Mouse (Mus musculus): ENCODE measurements around the gene Atp5j2. TPM values are rescaled to one million over a fixed set of nuclear protein-coding genes. Genes with fewer than 3 reads are reported as not detected.
"Not testable (repeated sequence)": the region's sequence is repeated elsewhere in the genome, so short reads cannot be mapped to it uniquely, and the experiment has no call there.

The Atp5j2 gene
- polyA plus RNA-seq (2015; fragmentation: Nextera tagmentation; extraction: Ambion mirVana) = 597 and 600 TPM in 2 replicates

GRCm38 (mm10) chr5:145191962-145192361, at the start of gene Atp5j2:
Gene Atp5j2 (minus strand): TSS chr5:145192062.
- Histone ChIP-seq H3K36me3 (ENCODE audit: control insufficient read depth, insufficient read depth, low read length) (peaks cover 16% of the 10 kb centered on the region), H3K27me3 (ENCODE audit: control insufficient read depth, insufficient read depth, low read depth, low read length) (no peaks in the 10 kb centered on the region), H3K4me3 (ENCODE audit: low read depth, low read length) (peak within 1 kb of the TSS; percentile 79), H3K4me2 (ENCODE audit: low read length) (peak within 1 kb of the TSS; percentile 79), H3K27ac (ENCODE audit: low read length) (peak within 1 kb of the TSS; percentile 83), H3K4me1 (ENCODE audit: control insufficient read depth, insufficient read depth, low read length) (peaks cover 15% of the 10 kb centered on the region), H3K9me3 (replicated peaks; ENCODE audit: control insufficient read depth, low read length, poor library complexity, severe bottlenecking) (no peaks in the 10 kb centered on the region), H3K9ac (ENCODE audit: low read depth, low read length) (peak within 1 kb of the TSS; percentile 93)
- ATAC-seq = no peak
- WGBS = 78% methylated on average over 2 of the region's 2 CpGs

GRCm38 (mm10) chr5:145234636-145235035, 42.8 kb upstream of the Atp5j2 start:
- no peak for ATAC-seq
- Histone ChIP-seq H3K9ac (ENCODE audit: low read depth, low read length) (no peak overlapping the region), H3K27me3 (ENCODE audit: control insufficient read depth, insufficient read depth, low read depth, low read length) (no peaks in the 10 kb centered on the region), H3K4me1 (ENCODE audit: control insufficient read depth, insufficient read depth, low read length) (peaks cover 15% of the 10 kb centered on the region), H3K36me3 (ENCODE audit: control insufficient read depth, insufficient read depth, low read length) (peaks cover 20% of the 10 kb centered on the region), H3K4me2 (ENCODE audit: low read length) (no peak overlapping the region), H3K9me3 (replicated peaks; ENCODE audit: control insufficient read depth, low read length, poor library complexity, severe bottlenecking) (no peaks in the 10 kb centered on the region), H3K4me3 (ENCODE audit: low read depth, low read length) (no peak overlapping the region), H3K27ac (ENCODE audit: low read length) (no peak overlapping the region)

GRCm38 (mm10) chr5:145231893-145232411, 40.1 kb upstream of the Atp5j2 start:
- H3K27ac ChIP-seq (ENCODE audit: low read length) = peak overlapping the region; percentile 90
- WGBS = under 1% methylated on average over 49 of the region's 49 CpGs
- H3K4me1 ChIP-seq (ENCODE audit: control insufficient read depth, insufficient read depth, low read length) = peaks cover 15% of the 10 kb centered on the region
- ATAC-seq = peak; percentile 82
- H3K27me3 ChIP-seq (ENCODE audit: control insufficient read depth, insufficient read depth, low read depth, low read length) = no peaks in the 10 kb centered on the region
- peak overlapping the region; percentile 98 for H3K9ac ChIP-seq (ENCODE audit: low read depth, low read length)
- H3K4me3 ChIP-seq (ENCODE audit: low read depth, low read length) = peak overlapping the region; percentile 100
- peaks cover 5% of the 10 kb centered on the region for H3K36me3 ChIP-seq (ENCODE audit: control insufficient read depth, insufficient read depth, low read length)
- peak overlapping the region; percentile 89 for H3K4me2 ChIP-seq (ENCODE audit: low read length)
- H3K9me3 ChIP-seq (replicated peaks; ENCODE audit: control insufficient read depth, low read length, poor library complexity, severe bottlenecking) = no peaks in the 10 kb centered on the region

- Histone ChIP-seq H3K9ac (ENCODE audit: low read depth, low read length) (peak within 1 kb of the TSS; percentile 98), H3K36me3 (ENCODE audit: control insufficient read depth, insufficient read depth, low read length) (peaks cover 4% of the 10 kb centered on the region), H3K4me1 (ENCODE audit: control insufficient read depth, insufficient read depth, low read length) (peaks cover 15% of the 10 kb centered on the region), H3K27me3 (ENCODE audit: control insufficient read depth, insufficient read depth, low read depth, low read length) (no peaks in the 10 kb centered on the region), H3K27ac (ENCODE audit: low read length) (peak within 1 kb of the TSS; percentile 90), H3K9me3 (replicated peaks; ENCODE audit: control insufficient read depth, low read length, poor library complexity, severe bottlenecking) (no peaks in the 10 kb centered on the region), H3K4me3 (ENCODE audit: low read depth, low read length) (peak within 1 kb of the TSS; percentile 100), H3K4me2 (ENCODE audit: low read length) (peak within 1 kb of the TSS; percentile 89)
- ATAC-seq = peak; percentile 98
- under 1% methylated on average over 42 of the region's 42 CpGs for WGBS
These were observed 39.6 kb upstream of the Atp5j2 start, which contains the start of gene Zfp655 for GRCm38 (mm10) chr5:145231367-145231871. Gene Zfp655 (plus strand): TSS chr5:145231715.

GRCm38 (mm10) chr5:145230641-145231040, 38.8 kb upstream of the Atp5j2 start:
- peak overlapping the region; percentile 100; the same call in 1 of the 2 replicates for H3K4me3 ChIP-seq (ENCODE audit: low read depth, low read length)
- peak overlapping the region; percentile 89 for H3K4me2 ChIP-seq (ENCODE audit: low read length)
- peaks cover 15% of the 10 kb centered on the region for H3K4me1 ChIP-seq (ENCODE audit: control insufficient read depth, insufficient read depth, low read length)
- H3K9ac ChIP-seq (ENCODE audit: low read depth, low read length) = peak overlapping the region; percentile 98; the same call in 1 of the 2 replicates
- WGBS = 90% methylated on average over 4 of the region's 4 CpGs
- H3K9me3 ChIP-seq (replicated peaks; ENCODE audit: control insufficient read depth, low read length, poor library complexity, severe bottlenecking) = no peaks in the 10 kb centered on the region
- H3K36me3 ChIP-seq (ENCODE audit: control insufficient read depth, insufficient read depth, low read length) = peaks cover 4% of the 10 kb centered on the region
- no peaks in the 10 kb centered on the region for H3K27me3 ChIP-seq (ENCODE audit: control insufficient read depth, insufficient read depth, low read depth, low read length)
- no peak overlapping the region; the same call in none of the 2 replicates for H3K27ac ChIP-seq (ENCODE audit: low read length)
- ATAC-seq = no peak

GRCm38 (mm10) chr5:145229283-145229682, 37.4 kb upstream of the Atp5j2 start:
- not testable (repeated sequence) for H3K36me3 ChIP-seq (ENCODE audit: control insufficient read depth, insufficient read depth, low read length); H3K9me3 ChIP-seq (replicated peaks; ENCODE audit: control insufficient read depth, low read length, poor library complexity, severe bottlenecking); H3K27ac ChIP-seq (ENCODE audit: low read length); H3K4me3 ChIP-seq (ENCODE audit: low read depth, low read length); ATAC-seq; H3K27me3 ChIP-seq (ENCODE audit: control insufficient read depth, insufficient read depth, low read depth, low read length); H3K9ac ChIP-seq (ENCODE audit: low read depth, low read length); H3K4me2 ChIP-seq (ENCODE audit: low read length)
- H3K4me1 ChIP-seq (ENCODE audit: control insufficient read depth, insufficient read depth, low read length) = peaks cover 15% of the 10 kb centered on the region
- 81% methylated on average over 6 of the region's 6 CpGs for WGBS

- peaks cover 6% of the 10 kb centered on the region for H3K4me1 ChIP-seq (ENCODE audit: control insufficient read depth, insufficient read depth, low read length)
- 50% methylated on average over 2 of the region's 2 CpGs for WGBS
- ATAC-seq = no peak
- H3K27ac ChIP-seq (ENCODE audit: low read length) = no peak overlapping the region
- H3K36me3 ChIP-seq (ENCODE audit: control insufficient read depth, insufficient read depth, low read length) = peaks cover 8% of the 10 kb centered on the region
- H3K4me3 ChIP-seq (ENCODE audit: low read depth, low read length) = no peak overlapping the region
- no peak overlapping the region for H3K4me2 ChIP-seq (ENCODE audit: low read length)
- H3K9ac ChIP-seq (ENCODE audit: low read depth, low read length) = no peak overlapping the region
- no peaks in the 10 kb centered on the region for H3K9me3 ChIP-seq (replicated peaks; ENCODE audit: control insufficient read depth, low read length, poor library complexity, severe bottlenecking)
- no peaks in the 10 kb centered on the region for H3K27me3 ChIP-seq (ENCODE audit: control insufficient read depth, insufficient read depth, low read depth, low read length)
These were observed 34.6 kb upstream of the Atp5j2 start for GRCm38 (mm10) chr5:145226453-145226852.

- no peaks in the 10 kb centered on the region for H3K4me1 ChIP-seq (ENCODE audit: control insufficient read depth, insufficient read depth, low read length)
- no peaks in the 10 kb centered on the region for H3K9me3 ChIP-seq (replicated peaks; ENCODE audit: control insufficient read depth, low read length, poor library complexity, severe bottlenecking)
- WGBS = 83% methylated on average over 12 of the region's 12 CpGs
- H3K36me3 ChIP-seq (ENCODE audit: control insufficient read depth, insufficient read depth, low read length) = peaks cover 25% of the 10 kb centered on the region
- ATAC-seq = no peak
- H3K9ac ChIP-seq (ENCODE audit: low read depth, low read length) = no peak overlapping the region
- H3K4me3 ChIP-seq (ENCODE audit: low read depth, low read length) = no peak overlapping the region
- no peak overlapping the region for H3K4me2 ChIP-seq (ENCODE audit: low read length)
- no peaks in the 10 kb centered on the region for H3K27me3 ChIP-seq (ENCODE audit: control insufficient read depth, insufficient read depth, low read depth, low read length)
- H3K27ac ChIP-seq (ENCODE audit: low read length) = no peak overlapping the region
These were observed 31.5 kb upstream of the Atp5j2 start for GRCm38 (mm10) chr5:145223395-145223794.

- Histone ChIP-seq H3K27me3 (ENCODE audit: control insufficient read depth, insufficient read depth, low read depth, low read length) (no peaks in the 10 kb centered on the region), H3K4me1 (ENCODE audit: control insufficient read depth, insufficient read depth, low read length) (no peaks in the 10 kb centered on the region), H3K9ac (ENCODE audit: low read depth, low read length) (no peak overlapping the region), H3K36me3 (ENCODE audit: control insufficient read depth, insufficient read depth, low read length) (peaks cover 25% of the 10 kb centered on the region), H3K4me3 (ENCODE audit: low read depth, low read length) (no peak overlapping the region), H3K27ac (ENCODE audit: low read length) (no peak overlapping the region), H3K4me2 (ENCODE audit: low read length) (no peak overlapping the region), H3K9me3 (replicated peaks; ENCODE audit: control insufficient read depth, low read length, poor library complexity, severe bottlenecking) (no peaks in the 10 kb centered on the region)
- WGBS = 84% methylated on average over 5 of the region's 5 CpGs
- ATAC-seq = no peak
These were observed 31.0 kb upstream of the Atp5j2 start for GRCm38 (mm10) chr5:145222840-145223239.
